Mouse (Mus musculus) forebrain, embryonic 15.5 days (tissue): ENCODE data around the gene Lamtor2. TPM values are rescaled to one million over a fixed set of nuclear protein-coding genes. Genes with fewer than 3 reads are reported as not detected.
A peak's percentile ranks its signal among the peaks of the same experiment; 100 is the strongest.

Experiments
- ATAC-seq: fragments of 200-750 bp; cut with Nextera tagmentation; replicated peaks from 2 replicates; pipeline ENCODE4 v1.8.0; 2017; ENCODE audit warnings: mild to moderate bottlenecking, moderate TSS enrichment, moderate library complexity
- H3K27ac ChIP-seq: fragments of 300-500 bp; sonication (generic); replicated peaks from 2 replicates; pipeline ENCODE4 v1.5.1; 2015; ENCODE audit warnings: mild to moderate bottlenecking, inconsistent platforms
- H3K27me3 ChIP-seq: fragments of 300-500 bp; sonication (generic); 2 replicates; pipeline ENCODE4 v1.6.1; 2015; ENCODE audit warnings: inconsistent platforms
- H3K36me3 ChIP-seq: fragments of 300-500 bp; sonication (generic); 2 replicates; pipeline ENCODE4 v1.6.1; 2015; ENCODE audit warnings: mild to moderate bottlenecking, inconsistent platforms
- H3K4me1 ChIP-seq: fragments of 300-500 bp; sonication (generic); 2 replicates; pipeline ENCODE4 v1.6.1; 2015; ENCODE audit warnings: inconsistent platforms
- H3K4me2 ChIP-seq: fragments of 300-500 bp; sonication (generic); replicated peaks from 2 replicates; pipeline ENCODE4 v1.6.1; 2015; ENCODE audit warnings: mild to moderate bottlenecking, inconsistent platforms
- H3K4me3 ChIP-seq: fragments of 300-500 bp; sonication (generic); 2 replicates; pipeline ENCODE4 v1.5.1; 2015; ENCODE audit warnings: mild to moderate bottlenecking, inconsistent platforms
- H3K9ac ChIP-seq: fragments of 300-500 bp; sonication (generic); replicated peaks from 2 replicates; pipeline ENCODE4 v1.6.1; 2015; ENCODE audit warnings: mild to moderate bottlenecking, inconsistent platforms
- H3K9me3 ChIP-seq: fragments of 300-500 bp; sonication (generic); 2 replicates; pipeline ENCODE4 v1.6.1; 2016; ENCODE audit warnings: inconsistent platforms
- WGBS: fragments of 180-500 bp; shearing (Covaris S2); methylation state at CpG from one replicate; pipeline ENCODE4 v1.1.7; 2015; ENCODE audit warnings: mixed read lengths; 5-methylcytosine and 5-hydroxymethylcytosine counted together
- polyA plus RNA-seq: library from polyadenylated mRNA; unstranded; fragments of >200 nt; fragmentation: Nextera tagmentation; extraction: Ambion mirVana; gene quantifications from 2 replicates; pipeline ENCODE4 v1.2.1, GENCODE M21; 2015

Gene Lamtor2
- polyA plus RNA-seq, 1 experiment from 2014 or later = 169 TPM

GRCm38 (mm10) chr3:88548180-88548917 is 4.5 kb downstream of the Lamtor2 start, which contains the start of gene Rab25:
Gene Rab25, minus strand, starts transcription at chr3:88548300.
- no peaks in the 10 kb centered on the region; the same call in 1 of the 2 replicates for H3K36me3 ChIP-seq
- no peaks in the 10 kb centered on the region for H3K27me3 ChIP-seq
- 54% methylated on average over 18 of the region's 18 CpGs for WGBS
- H3K4me1 ChIP-seq = peaks cover 12% of the 10 kb centered on the region
- no peak for ATAC-seq
- no peak within 1 kb of the TSS for H3K27ac ChIP-seq
- H3K9ac ChIP-seq = no peak within 1 kb of the TSS
- H3K9me3 ChIP-seq = no peaks in the 10 kb centered on the region
- H3K4me2 ChIP-seq = no peak within 1 kb of the TSS
- no peak within 1 kb of the TSS for H3K4me3 ChIP-seq

- Histone ChIP-seq H3K9me3 (no peaks in the 10 kb centered on the region), H3K36me3 (no peaks in the 10 kb centered on the region; the same call in 1 of the 2 replicates), H3K27ac (no peak overlapping the region), H3K4me2 (no peak overlapping the region), H3K4me3 (no peak overlapping the region), H3K4me1 (peaks cover 13% of the 10 kb centered on the region), H3K27me3 (no peaks in the 10 kb centered on the region), H3K9ac (no peak overlapping the region)
- ATAC-seq = no peak
- 78% methylated on average over 6 of the region's 6 CpGs for WGBS
These were observed 6.0 kb downstream of the Lamtor2 start for GRCm38 (mm10) chr3:88546674-88547418.

DNA sequence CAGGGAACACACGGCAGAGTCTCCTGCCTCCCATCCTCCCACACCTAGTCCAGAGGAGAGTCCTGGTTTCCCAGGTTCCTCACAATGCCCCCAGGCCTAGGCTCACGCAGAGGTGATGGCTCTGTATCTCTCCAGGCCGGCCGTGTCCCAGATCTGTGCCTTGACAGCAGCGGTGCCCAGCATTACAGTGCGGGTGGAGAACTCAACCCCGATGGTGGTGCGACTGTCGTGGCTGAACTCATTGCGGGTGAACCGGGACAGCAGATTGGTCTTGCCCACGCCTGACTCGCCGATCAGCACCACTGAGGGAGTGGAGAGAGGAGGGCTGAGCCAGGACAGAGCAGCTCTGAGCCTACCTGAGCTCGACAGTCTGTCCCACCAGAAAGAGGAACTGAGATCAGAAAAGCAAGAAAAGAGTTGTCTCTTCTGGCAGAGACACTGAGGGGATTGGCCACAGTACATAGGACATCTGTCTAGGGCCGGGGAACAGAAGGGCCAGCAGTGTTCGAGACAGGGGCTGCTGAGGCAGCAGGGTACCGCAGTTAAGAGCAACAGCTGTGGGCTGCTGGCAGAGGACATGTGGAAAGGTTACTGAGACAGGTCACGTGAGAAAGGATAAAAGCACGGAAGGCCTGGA is 7.8 kb downstream of the Lamtor2 start:
- Histone ChIP-seq H3K27me3 (no peaks in the 10 kb centered on the region), H3K4me1 (peaks cover 25% of the 10 kb centered on the region), H3K4me2 (no peak overlapping the region), H3K27ac (no peak overlapping the region), H3K9me3 (no peaks in the 10 kb centered on the region), H3K36me3 (peaks cover 7% of the 10 kb centered on the region; the same call in 1 of the 2 replicates), H3K4me3 (no peak overlapping the region), H3K9ac (no peak overlapping the region)
- no peak for ATAC-seq
- 67% methylated on average over 20 of the region's 20 CpGs for WGBS

DNA sequence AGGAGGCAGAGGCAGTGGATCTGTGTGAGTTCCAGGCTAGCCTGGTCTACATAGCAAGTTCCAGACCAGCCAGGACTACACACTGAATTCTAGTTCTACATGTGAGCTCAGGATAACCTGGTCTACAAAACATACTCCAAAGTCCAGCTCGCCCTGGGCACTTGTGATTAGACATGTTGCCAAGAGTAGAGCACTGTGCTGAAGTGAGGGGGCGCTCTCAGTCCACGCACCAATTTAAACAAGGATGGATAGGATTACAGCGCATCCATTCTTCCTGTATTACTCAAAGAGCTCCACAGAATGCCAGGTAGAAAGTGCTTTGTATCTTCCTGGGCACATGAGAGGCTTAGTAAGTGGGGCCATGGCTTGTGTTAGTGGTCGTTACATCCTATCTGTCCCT is 8.4 kb downstream of the Lamtor2 start:
- 38% methylated on average over 5 of the region's 5 CpGs for WGBS
- ATAC-seq = no peak
- Histone ChIP-seq H3K27ac (no peak overlapping the region), H3K4me3 (no peak overlapping the region), H3K36me3 (peaks cover 8% of the 10 kb centered on the region; the same call in 1 of the 2 replicates), H3K4me1 (peaks cover 30% of the 10 kb centered on the region), H3K27me3 (no peaks in the 10 kb centered on the region), H3K4me2 (no peak overlapping the region), H3K9ac (no peak overlapping the region), H3K9me3 (no peaks in the 10 kb centered on the region)

DNA sequence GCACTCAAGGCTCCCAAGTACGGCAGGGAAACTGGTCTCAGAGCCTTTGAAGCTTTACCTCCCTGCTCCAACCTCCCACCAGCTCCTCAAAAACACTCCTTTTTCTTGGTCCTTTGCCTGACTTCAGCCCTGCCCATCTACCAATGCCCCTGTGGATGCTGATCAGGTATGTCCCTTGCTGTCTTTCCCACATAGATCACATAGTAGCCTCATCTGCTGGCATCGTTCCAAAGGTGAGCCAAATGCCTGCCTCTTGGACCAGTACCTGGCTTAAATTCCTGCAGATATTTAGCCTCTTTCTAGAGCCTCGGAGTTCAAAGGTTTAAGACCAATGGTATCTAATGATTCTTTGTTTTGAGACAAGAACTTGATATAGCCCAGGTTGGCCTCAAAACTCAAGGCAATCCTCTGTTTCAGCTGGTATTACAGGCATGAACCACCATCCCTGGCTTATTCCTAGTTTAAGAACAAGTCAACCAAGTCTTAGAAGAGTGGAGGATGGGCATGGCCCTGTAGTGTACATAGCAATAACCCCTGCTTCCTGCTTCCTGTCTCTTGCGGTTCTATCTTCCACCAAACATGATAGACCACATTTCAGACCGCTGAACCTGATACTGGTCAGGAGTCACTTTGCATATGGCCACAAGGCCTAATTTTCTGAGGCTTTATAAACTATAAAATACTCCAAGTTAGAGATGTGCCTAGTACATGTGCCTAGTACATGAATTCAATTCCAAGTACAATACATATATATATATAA is 9.0 kb downstream of the Lamtor2 start:
- 75% methylated on average over 5 of the region's 5 CpGs for WGBS
- Histone ChIP-seq H3K4me3 (no peak overlapping the region), H3K4me2 (no peak overlapping the region), H3K4me1 (peaks cover 35% of the 10 kb centered on the region), H3K27ac (no peak overlapping the region), H3K27me3 (no peaks in the 10 kb centered on the region), H3K9ac (no peak overlapping the region), H3K9me3 (no peaks in the 10 kb centered on the region), H3K36me3 (peaks cover 11% of the 10 kb centered on the region; the same call in 1 of the 2 replicates)
- ATAC-seq = no peak

DNA sequence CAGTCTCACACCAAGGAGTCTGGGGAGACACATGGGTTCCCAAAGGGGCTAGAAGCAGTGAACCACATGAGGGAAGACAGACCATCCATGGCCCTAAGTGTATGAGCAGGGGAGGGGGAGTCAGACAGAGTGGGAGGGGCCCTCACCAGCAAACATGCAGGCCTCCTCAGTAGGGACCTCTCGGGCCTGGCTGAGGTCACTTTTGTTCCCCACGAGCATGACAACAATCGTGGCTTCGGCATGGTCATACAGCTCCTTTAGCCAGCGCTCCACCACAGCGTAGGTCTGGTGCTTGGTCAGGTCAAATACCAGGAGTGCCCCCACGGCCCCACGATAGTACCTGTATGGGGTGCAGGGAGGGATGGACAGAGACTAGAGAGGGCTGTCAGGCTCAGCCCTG is 9.7 kb downstream of the Lamtor2 start:
- H3K4me3 ChIP-seq = no peak overlapping the region
- no peaks in the 10 kb centered on the region for H3K27me3 ChIP-seq
- peaks cover 18% of the 10 kb centered on the region for H3K36me3 ChIP-seq
- no peak overlapping the region for H3K4me2 ChIP-seq
- 91% methylated on average over 8 of the region's 8 CpGs for WGBS
- no peak overlapping the region for H3K9ac ChIP-seq
- H3K27ac ChIP-seq = no peak overlapping the region
- H3K9me3 ChIP-seq = no peaks in the 10 kb centered on the region
- peaks cover 41% of the 10 kb centered on the region for H3K4me1 ChIP-seq
- ATAC-seq = no peak

DNA sequence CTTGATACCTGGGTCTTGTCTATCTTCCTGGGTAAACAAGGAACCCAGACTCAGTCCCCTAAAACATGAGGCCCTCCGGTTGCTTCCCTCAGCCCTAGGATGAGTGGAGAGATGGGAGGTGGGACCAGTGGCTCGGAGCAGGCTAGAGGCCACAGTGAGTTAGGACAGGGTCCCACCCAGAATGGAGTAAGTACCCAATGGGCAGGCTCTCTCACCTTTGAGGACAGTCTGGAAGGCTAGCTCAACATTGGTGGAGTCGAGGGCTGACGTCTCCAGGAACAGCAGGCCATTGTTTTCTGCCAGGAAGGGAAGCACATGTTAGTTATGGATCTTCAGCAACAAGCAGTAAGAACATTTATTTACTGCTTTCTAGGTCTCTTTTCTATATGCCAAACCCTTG is 10.4 kb downstream of the Lamtor2 start:
- WGBS = 63% methylated on average over 4 of the region's 4 CpGs
- Histone ChIP-seq H3K9ac (no peak overlapping the region), H3K4me3 (no peak overlapping the region), H3K36me3 (peaks cover 25% of the 10 kb centered on the region), H3K27me3 (no peaks in the 10 kb centered on the region), H3K9me3 (no peaks in the 10 kb centered on the region), H3K4me2 (no peak overlapping the region), H3K27ac (peak overlapping the region; percentile 51), H3K4me1 (peaks cover 48% of the 10 kb centered on the region)
- no peak for ATAC-seq

- Histone ChIP-seq H3K9me3 (no peaks in the 10 kb centered on the region), H3K4me1 (peaks cover 55% of the 10 kb centered on the region), H3K27ac (peak overlapping the region; percentile 51), H3K9ac (no peak overlapping the region), H3K4me2 (no peak overlapping the region), H3K36me3 (peaks cover 31% of the 10 kb centered on the region), H3K4me3 (no peak overlapping the region), H3K27me3 (no peaks in the 10 kb centered on the region)
- 43% methylated on average over 6 of the region's 7 CpGs for WGBS
- ATAC-seq = peak; percentile 54
These were observed 11.1 kb downstream of the Lamtor2 start for GRCm38 (mm10) chr3:88541622-88542401.

DNA sequence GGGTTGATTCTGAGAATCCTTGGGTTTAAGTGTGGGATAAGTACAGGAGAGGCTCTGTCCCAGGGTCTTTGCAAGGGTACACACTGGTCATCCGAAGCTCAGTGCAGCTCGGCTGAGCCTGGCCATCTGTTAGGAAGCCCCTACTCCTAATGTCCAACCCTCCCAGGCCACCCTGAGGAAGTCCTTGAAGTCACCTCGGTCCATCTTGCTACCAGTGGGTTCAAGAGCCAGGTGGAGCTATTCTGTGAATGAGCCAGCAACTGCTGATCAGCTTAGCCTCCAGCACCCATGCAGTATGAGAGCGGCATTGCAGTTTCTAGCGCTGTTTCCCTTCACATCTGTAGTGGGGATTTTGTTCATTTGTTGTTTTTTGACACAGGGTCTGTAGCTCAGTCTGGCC is 12.8 kb downstream of the Lamtor2 start:
- H3K27ac ChIP-seq = peak overlapping the region; percentile 51
- H3K4me2 ChIP-seq = no peak overlapping the region
- H3K9me3 ChIP-seq = no peaks in the 10 kb centered on the region
- WGBS = 42% methylated on average over 5 of the region's 5 CpGs
- no peak overlapping the region for H3K9ac ChIP-seq
- H3K27me3 ChIP-seq = no peaks in the 10 kb centered on the region
- ATAC-seq = no peak
- H3K4me3 ChIP-seq = no peak overlapping the region
- H3K4me1 ChIP-seq = peaks cover 72% of the 10 kb centered on the region
- H3K36me3 ChIP-seq = peaks cover 40% of the 10 kb centered on the region

DNA sequence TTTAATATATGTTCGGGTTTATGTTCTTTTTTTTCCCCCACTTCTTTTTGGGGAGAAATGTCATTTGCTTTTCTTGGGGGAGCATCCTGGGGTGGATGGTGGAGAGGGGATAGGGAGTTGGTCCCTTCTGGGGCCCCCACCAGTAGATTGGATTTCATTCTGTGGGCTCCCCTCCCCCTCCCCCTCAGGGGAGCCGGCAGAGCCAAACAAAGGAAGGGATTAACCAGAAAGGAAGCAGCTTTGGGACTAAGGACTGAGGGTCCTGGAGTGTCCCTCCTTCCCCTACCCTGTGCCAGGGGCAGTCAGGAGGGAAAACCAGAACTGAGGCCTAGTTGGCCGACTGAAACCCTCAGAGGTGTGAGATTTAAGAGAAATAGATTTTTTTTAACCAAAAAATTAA is 13.5 kb downstream of the Lamtor2 start:
- WGBS = 0% methylated on average over 3 of the region's 3 CpGs
- peak overlapping the region; percentile 34; the same call in 1 of the 2 replicates for H3K9ac ChIP-seq
- peaks cover 40% of the 10 kb centered on the region for H3K36me3 ChIP-seq
- no peak for ATAC-seq
- H3K9me3 ChIP-seq = no peaks in the 10 kb centered on the region
- H3K27ac ChIP-seq = peak overlapping the region; percentile 61
- H3K27me3 ChIP-seq = no peaks in the 10 kb centered on the region
- H3K4me3 ChIP-seq = no peak overlapping the region
- peaks cover 79% of the 10 kb centered on the region for H3K4me1 ChIP-seq
- H3K4me2 ChIP-seq = no peak overlapping the region
